Mouse (Mus musculus): ENCODE measurements around the gene Klhl1.
"Not testable (repeated sequence)": the region's sequence is repeated elsewhere in the genome, so short reads cannot be mapped to it uniquely, and the experiment has no call there.

The Klhl1 gene

GRCm38 (mm10) chr14:96518954-96519682, at the start of gene Klhl1:
Klhl1 (minus strand) TSS chr14:96519102.
- in situ Hi-C loops (cut with MboI; ENCODE audit: unreplicated experiment in 2 of 2), result no loop called here

GRCm38 (mm10) chr14:96553668-96554067, 34.8 kb upstream of the Klhl1 start:
- in situ Hi-C loops (cut with MboI; ENCODE audit: unreplicated experiment in 2 of 2), result no loop called here

DNA sequence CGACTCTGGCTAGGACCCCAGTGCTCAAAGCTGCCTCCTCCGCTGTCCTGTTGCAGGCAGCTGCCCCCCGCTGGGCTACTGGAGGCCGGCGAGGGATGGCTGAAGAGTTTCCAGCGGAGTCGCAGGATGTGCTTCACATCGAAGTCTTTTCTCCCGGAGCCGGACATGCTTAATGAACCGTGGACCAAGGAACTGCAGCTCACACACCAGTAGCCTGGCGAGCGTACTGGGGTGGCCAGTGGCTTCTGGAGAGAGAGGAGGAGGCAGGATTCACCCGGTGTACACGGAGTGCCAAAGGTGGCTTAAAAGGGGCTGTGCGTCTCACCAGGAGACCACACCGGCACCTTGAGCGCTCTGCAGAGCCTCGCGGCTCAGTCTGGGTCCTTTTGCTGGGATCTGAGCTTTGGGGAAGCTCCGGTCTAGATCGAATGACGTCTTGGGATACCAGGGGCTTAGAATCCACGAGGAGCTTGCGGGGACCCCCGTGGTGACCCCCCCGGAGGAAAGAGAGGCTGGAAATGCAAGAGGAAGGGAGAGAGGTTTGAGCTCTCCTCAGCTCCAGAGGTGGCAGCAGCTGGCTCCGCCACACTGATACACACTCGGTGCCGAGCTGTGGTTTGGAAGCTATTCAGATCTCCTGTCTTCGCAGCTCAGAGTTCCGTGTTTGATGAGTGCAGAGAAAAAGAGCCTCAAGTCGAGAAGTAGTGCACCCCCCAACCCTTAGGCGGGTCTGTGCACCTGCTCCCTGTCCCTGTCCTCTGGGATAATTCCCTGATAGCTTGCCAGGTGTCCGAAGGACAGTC, 550 bp downstream of the Klhl1 start:
- in situ Hi-C loops (cut with MboI; ENCODE audit: unreplicated experiment in 2 of 2), result no loop called here

DNA sequence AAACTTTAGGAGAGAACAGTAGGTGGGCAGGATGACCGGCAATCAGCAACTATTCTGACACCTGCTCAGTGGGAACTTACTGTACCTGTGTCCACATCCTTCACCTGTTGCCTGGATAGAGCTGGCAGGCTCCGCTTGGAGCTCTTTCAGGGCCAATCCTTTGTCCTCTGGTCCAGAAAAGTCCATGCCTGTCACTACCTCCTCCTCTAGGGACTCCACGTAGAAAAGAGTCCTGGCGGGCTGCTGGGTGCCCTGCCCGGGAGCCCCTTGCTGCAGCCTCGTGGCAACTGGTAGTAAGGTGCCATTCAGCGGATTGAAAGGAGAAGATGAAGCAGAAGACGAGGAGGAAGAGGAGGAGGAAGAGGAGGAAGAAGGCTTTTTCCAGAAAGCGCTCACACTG, 1.2 kb downstream of the Klhl1 start:
- in situ Hi-C loops (cut with MboI; ENCODE audit: unreplicated experiment in 2 of 2), result no loop called here

DNA sequence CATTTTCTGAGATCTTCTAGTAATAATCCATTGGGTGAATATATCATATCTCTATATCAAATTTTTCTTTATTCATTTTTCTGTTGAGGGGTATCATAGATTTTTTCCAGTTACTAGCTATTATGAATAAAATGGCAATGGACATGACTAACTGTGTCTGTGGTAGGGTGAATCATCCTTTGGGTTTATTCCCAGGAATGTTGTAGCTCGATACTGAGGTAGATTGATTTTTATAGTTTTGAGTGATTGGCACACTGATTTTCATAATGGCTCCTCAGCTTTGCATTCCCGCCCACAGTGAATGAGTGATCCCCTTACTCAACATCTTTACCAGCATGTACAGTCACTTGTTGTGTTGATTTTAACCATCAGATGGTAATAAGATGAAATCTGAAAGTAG, 19.0 kb downstream of the Klhl1 start:
- in situ Hi-C loops (cut with MboI; ENCODE audit: unreplicated experiment in 2 of 2), result no loop called here

GRCm38 (mm10) chr14:96471812-96472211, 47.1 kb downstream of the Klhl1 start:
- in situ Hi-C loops (cut with MboI; ENCODE audit: unreplicated experiment in 2 of 2), result no loop called here

- in situ Hi-C loops (cut with MboI; ENCODE audit: unreplicated experiment in 2 of 2), result no loop called here
These were observed 47.6 kb downstream of the Klhl1 start for GRCm38 (mm10) chr14:96471336-96471735.

GRCm38 (mm10) chr14:96461756-96462155, 57.1 kb downstream of the Klhl1 start:
- in situ Hi-C loops (cut with MboI; ENCODE audit: unreplicated experiment in 2 of 2), result no loop called here

DNA sequence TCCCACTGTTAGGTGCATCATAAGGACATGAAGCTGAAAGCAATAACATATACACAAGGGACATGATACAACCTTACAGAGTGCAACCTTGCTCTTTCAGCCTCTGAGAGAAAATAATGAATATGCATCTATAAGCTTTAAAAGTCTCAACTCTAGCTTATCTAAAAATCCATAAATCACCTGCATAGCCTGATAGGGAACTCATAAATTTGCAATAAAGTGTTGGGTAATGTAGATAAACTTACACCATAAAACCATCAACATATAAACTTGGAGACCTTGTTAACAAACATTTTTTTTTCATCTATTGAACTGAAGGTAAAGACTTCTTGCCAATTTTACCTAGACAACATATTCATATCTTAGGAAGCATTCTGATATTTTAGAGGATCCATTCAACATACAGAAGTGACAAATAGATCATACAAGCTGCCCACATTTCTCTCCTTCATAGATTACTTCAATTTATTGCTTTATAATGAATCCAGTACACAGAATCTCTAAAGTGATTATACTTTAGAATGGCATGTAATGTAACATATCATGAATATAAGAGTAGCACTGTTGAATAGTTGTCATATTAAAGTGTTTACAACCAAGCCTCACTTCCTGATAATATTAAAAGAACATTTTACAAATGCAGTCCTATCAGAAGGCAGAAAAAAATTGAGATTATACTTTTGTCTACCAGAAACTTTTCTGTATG, 126.7 kb downstream of the Klhl1 start:
- in situ Hi-C loops (cut with MboI; ENCODE audit: unreplicated experiment in 2 of 2), result no loop called here

DNA sequence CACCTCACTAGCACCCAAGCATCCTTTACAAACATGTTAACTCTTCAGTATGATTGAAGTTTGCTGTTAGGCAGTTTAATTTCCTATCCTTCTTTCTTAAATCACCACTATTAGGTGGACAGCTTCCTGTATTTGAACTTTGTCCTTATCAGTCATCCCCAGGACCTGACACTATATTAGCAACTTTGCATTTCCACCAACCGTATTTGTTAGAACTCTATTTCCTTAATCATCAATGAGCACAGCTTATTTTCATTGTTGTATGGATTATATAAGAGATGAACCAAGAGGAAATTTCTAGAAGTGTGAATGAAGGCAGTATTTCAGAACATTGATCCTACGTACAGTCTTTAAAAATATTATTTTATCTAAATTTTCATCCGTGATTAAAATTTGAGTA, 156.2 kb downstream of the Klhl1 start:
- in situ Hi-C loops (cut with MboI; ENCODE audit: unreplicated experiment in 2 of 2), result no loop called here

DNA sequence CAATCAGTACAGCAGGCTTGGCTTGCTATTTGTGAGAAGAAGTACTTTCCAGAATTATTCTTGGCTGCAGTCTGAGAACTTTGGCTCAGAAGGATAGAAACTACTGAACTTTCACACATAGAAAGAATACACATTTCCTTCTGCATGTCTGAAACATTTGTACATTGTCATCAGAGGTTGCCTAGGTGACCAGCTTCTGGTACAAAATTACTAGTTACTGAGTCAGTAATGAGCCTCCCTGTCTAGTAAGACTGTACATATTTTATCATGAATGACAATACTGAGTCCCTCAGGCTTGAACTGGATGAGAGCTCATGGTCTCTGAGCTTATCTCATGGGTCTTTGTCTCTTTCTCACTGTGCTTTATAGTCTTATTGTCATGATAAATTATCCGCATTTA, 170.7 kb downstream of the Klhl1 start:
- in situ Hi-C loops (cut with MboI; ENCODE audit: unreplicated experiment in 2 of 2), result no loop called here

DNA sequence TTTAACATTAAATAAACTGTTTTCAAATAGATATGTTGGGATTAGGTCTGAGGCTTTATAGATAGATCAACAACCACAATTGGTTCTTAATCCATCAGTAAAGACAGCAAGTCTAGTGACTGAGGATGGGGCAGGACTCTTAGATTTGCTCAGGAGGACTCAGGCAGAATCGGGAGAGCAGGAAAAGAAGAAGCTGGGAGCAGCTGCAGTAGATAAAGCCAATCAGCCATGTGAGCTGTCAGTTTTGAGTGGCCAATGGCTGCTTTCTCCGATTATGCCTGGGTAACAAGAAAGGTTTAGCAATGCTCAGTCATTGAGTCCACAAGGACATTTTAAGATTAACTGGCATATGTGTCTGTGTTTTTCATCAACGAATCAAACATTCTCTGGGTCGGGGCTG, 187.8 kb downstream of the Klhl1 start:
- in situ Hi-C loops (cut with MboI; ENCODE audit: unreplicated experiment in 2 of 2), result no loop called here

DNA sequence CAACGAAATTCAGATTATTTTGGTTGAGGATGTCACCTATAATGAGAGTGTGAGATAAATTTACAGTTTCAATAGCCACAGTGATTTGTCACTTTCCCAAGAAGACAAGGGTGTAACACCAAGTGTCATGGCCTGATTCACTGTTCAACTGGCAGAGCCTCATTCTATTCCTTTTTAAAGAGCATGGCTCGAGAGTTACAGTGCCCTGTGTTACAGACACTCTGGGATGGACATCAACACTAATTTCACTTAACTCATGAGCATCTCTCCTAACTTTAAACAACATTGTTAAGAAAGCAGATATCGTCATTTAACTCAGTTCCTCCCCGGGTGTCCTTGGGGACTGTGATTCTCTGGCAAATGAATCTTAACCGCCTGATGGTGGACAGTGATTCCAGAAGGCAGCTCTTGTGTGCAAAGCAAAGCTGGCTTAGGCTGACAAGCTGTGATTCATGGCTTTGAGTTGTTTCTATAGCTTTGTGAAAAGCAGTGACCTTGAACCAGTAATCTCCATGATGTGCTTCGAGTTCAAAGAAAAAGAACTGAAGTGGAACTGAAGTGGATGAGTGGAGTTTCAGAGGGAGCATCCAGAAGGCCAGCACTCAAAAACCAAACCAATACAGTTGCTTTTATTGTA, 301.0 kb downstream of the Klhl1 start:
- in situ Hi-C loops (cut with MboI; ENCODE audit: unreplicated experiment in 2 of 2), result no loop called here

GRCm38 (mm10) chr14:96194795-96195194, 324.1 kb downstream of the Klhl1 start:
- in situ Hi-C loops (cut with MboI; ENCODE audit: unreplicated experiment in 2 of 2), result not testable (repeated sequence)

- in situ Hi-C loops (cut with MboI; ENCODE audit: unreplicated experiment in 2 of 2), result no loop called here
These were observed 344.4 kb downstream of the Klhl1 start for GRCm38 (mm10) chr14:96174546-96174945.

GRCm38 (mm10) chr14:96143137-96143536, 375.8 kb downstream of the Klhl1 start:
- in situ Hi-C loops (cut with MboI; ENCODE audit: unreplicated experiment in 2 of 2), result no loop called here

DNA sequence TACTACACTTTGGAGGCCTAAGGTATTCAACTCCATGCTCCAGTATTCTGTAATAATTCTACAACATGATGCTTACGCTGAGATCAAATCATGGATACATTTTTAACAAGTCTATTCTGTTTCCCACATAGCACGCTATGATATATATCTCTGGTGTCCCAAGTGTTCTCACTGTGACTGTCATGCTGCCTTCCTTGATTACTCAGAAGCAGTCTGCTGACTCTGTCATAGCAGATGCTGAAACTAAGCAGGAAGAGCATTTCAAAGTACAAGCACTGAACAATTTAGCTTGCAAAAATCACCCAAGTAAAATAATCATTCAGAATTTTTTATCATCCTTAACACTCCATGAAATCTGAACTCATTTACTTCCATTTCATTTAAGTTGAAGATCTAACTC, 378.7 kb downstream of the Klhl1 start:
- in situ Hi-C loops (cut with MboI; ENCODE audit: unreplicated experiment in 2 of 2), result no loop called here

DNA sequence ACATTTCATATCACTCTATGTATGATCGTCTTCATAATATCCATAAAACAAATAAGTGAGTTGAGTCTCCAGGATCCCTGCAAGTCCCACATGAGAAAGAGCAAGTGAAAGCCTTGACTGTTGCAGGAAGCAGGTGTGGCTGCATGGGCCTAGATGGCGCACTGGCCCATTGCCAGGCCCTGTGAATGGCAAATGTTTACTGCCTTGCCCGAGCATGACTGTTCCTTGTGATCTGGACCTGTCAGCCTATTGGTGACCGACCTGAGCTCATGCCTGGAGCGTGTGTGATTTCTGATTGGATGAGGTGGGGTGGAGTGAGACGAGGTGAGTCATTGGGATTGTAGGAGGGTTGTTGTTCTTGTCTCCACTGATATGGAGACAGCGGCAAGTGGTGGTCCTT, 411.5 kb downstream of the Klhl1 start:
- in situ Hi-C loops (cut with MboI; ENCODE audit: unreplicated experiment in 2 of 2), result no loop called here

DNA sequence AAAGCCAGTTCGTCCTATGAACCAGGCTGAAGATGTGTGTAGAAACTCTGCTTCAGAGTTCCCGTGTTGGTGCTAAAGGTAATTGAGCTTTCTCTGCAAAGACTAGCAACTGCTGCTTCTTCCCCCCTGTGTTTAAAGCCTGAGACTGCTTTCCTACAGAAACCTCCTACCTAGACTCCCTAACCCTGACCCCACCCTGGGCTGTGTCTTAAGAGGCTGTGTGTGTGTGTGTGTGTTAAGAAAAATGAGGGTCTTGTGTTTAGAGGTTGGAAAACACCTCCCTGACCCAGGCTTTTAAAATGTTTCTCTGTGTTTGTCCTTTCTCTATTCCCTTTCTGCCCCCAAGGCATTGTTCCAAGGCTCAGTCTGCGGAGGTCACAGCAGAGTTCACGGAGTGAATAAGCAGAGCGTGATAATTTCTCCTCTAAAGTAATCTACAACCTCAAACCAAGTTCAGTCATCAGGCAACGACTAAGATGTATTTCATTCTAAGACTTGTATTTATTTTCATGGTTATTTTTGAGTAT, 437.2 kb downstream of the Klhl1 start:
- in situ Hi-C loops (cut with MboI; ENCODE audit: unreplicated experiment in 2 of 2), result no loop called here

DNA sequence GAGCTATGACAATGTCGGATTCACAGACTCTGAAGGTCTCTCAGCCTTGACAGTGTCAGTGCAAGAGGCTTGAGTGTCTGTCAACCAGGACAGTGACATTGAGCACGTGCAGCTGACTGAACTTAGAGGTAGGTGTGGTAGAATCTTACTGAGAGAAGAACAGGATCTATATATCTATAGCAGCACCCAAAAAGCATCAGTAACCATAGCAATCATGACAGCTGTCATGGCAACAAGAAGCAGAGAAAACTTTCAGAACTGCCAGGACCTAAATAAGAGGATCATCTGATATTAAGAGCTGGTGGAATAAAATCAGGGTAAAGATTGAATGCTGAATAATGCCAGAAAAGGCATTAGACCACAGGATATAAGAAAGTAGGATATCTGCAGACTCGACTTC, 453.0 kb downstream of the Klhl1 start:
- in situ Hi-C loops (cut with MboI; ENCODE audit: unreplicated experiment in 2 of 2), result no loop called here
